Mouse (Mus musculus) stomach, embryonic 14.5 days (tissue): ENCODE data around the gene Ube3c. TPM values are rescaled to one million over a fixed set of nuclear protein-coding genes. Genes with fewer than 3 reads are reported as not detected.

Experiments used
- ATAC-seq: fragments of 200-750 bp; cut with Nextera tagmentation; 2 replicates; pipeline ENCODE4 v1.8.0; 2017; ENCODE audit warnings: low read depth, moderate TSS enrichment; ENCODE audit not compliant: insufficient number of reproducible peaks, insufficient read depth, low FRiP score
- H3K27ac ChIP-seq: fragments of 300-500 bp; sonication (generic); 2 replicates; pipeline ENCODE4 v1.5.1; 2014; ENCODE audit warnings: mild to moderate bottlenecking, low read length, moderate library complexity, mixed read lengths
- H3K27me3 ChIP-seq: fragments of 300-500 bp; sonication (generic); 2 replicates; pipeline ENCODE4 v1.6.1; 2014; ENCODE audit warnings: low read length, control low read depth, mixed read lengths; ENCODE audit not compliant: control insufficient read depth, insufficient read depth
- H3K36me3 ChIP-seq: fragments of 300-500 bp; sonication (generic); 2 replicates; pipeline ENCODE4 v1.6.1; 2014; ENCODE audit warnings: mild to moderate bottlenecking, control low read depth, low read length, moderate library complexity, mixed read lengths; ENCODE audit not compliant: control insufficient read depth, insufficient read depth
- H3K4me1 ChIP-seq: fragments of 300-500 bp; sonication (generic); 2 replicates; pipeline ENCODE4 v1.6.1; 2014; ENCODE audit warnings: low read length, control low read depth, mixed read lengths; ENCODE audit not compliant: control insufficient read depth, insufficient read depth
- H3K4me2 ChIP-seq: fragments of 300-500 bp; sonication (generic); replicated peaks from 2 replicates; pipeline ENCODE4 v1.6.1; 2014; ENCODE audit warnings: low read depth, low read length, control low read depth
- H3K4me3 ChIP-seq: fragments of 300-500 bp; sonication (generic); 2 replicates; pipeline ENCODE4 v1.5.1; 2014; ENCODE audit warnings: low read depth, low read length, control low read depth
- H3K9ac ChIP-seq: fragments of 300-500 bp; sonication (generic); replicated peaks from 2 replicates; pipeline ENCODE4 v1.6.1; 2014; ENCODE audit warnings: low read depth, mild to moderate bottlenecking, control low read depth, low read length, moderate library complexity, mixed read lengths
- H3K9me3 ChIP-seq: fragments of 300-500 bp; sonication (generic); 2 replicates; pipeline ENCODE4 v1.6.1; 2016; ENCODE audit warnings: low read depth, low read length, control low read depth; ENCODE audit not compliant: control insufficient read depth
- WGBS: fragments of 180-500 bp; shearing (Covaris S2); extraction: QIAGEN DNeasy Blood & Tissue Kit; methylation state at CpG from one replicate; pipeline ENCODE4 v1.1.7; 2014; 5-methylcytosine and 5-hydroxymethylcytosine counted together
- polyA plus RNA-seq: library from polyadenylated mRNA; unstranded; fragments of >200 nt; fragmentation: Nextera tagmentation; extraction: Ambion mirVana; gene quantifications from 2 replicates; pipeline ENCODE4 v1.2.1, GENCODE M21; 2014

The Ube3c gene
- polyA plus RNA-seq, 1 experiment from 2014 or later, result 22.4 TPM

DNA sequence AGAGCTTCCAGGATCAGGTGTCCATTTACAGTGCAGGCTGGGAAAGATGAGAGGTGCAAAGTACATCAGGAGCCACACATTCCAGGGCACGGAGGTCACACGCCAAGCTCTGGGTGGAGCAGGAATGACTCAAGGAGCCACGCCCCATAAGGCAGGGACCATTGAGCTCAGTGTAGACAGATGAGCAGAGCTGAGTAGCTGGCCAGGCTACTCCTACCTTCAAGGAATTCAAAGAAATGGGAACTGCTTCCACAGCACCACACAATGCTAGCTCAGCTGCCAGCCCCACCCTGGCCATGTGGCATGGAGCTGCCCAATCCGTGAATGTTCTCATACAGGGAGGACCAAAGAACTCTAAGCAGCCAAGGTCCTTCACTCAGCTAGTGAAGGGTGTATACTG is 129.5 kb downstream of the Ube3c start:
- peak; percentile 57 for ATAC-seq
- H3K4me1 ChIP-seq, result no peaks in the 10 kb centered on the region
- H3K9me3 ChIP-seq, result no peaks in the 10 kb centered on the region
- H3K27ac ChIP-seq, result no peak overlapping the region
- H3K36me3 ChIP-seq, result no peaks in the 10 kb centered on the region
- H3K4me3 ChIP-seq, result no peak overlapping the region
- no peak overlapping the region for H3K4me2 ChIP-seq
- no peaks in the 10 kb centered on the region for H3K27me3 ChIP-seq
- WGBS, result 73% methylated on average over 4 of the region's 4 CpGs
- H3K9ac ChIP-seq, result no peak overlapping the region

DNA sequence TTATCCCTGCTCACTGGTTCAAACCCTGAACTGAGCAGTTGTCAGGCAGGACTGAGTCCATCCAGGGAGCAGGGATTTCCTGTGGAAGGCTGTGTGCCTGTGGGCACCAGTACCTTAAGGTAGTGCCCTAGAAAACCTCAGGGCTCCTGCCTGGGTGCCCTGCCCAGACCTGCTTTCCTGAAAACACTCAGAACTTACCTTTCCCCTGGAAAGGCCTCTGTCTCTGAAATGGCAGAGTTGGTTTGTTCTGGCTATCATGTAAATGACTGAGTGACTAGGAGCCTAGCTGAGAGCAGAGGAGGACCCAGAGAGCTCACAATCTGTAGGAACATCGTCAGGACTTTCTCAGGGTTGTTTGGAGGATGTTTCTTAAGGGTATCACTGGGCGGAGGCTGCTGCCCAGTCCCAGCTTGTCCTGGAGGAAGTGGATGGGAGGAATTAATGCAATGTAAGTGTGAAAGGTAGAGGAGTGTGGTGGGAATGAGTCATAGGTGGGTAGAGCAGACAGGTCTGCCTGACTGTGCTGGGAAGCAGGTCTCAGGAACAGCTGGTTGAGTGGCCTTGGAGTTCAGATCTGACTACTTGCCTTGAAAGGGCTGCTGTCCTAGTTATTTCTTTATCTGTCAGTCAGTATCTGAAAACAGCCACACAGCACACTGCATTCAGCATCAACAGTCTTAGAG is 130.6 kb downstream of the Ube3c start:
- no peaks in the 10 kb centered on the region for H3K36me3 ChIP-seq
- no peak for ATAC-seq
- no peak overlapping the region for H3K4me2 ChIP-seq
- no peaks in the 10 kb centered on the region for H3K4me1 ChIP-seq
- H3K27ac ChIP-seq, result no peak overlapping the region
- no peaks in the 10 kb centered on the region for H3K27me3 ChIP-seq
- H3K9ac ChIP-seq, result no peak overlapping the region
- 67% methylated on average over 2 of the region's 2 CpGs for WGBS
- H3K4me3 ChIP-seq, result no peak overlapping the region
- H3K9me3 ChIP-seq, result no peaks in the 10 kb centered on the region

DNA sequence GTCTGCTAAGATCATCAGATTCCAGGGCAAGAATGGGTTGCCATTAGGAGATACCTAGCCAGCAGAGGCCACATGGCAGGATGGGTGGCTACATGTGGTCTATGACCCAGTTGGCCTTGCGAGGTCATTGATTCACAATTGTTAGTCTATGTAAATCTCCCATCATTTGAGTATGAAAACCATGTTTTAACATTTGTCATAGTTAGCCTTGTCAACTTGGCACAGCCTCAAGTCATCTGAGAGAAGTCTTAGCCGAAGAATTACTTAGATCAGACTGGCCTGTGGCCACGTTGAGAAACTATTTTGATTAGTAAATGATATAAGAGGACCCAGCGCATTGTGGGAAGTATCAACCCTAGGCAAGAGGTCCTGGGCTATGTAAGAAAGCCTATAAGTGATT is 138.2 kb downstream of the Ube3c start:
- 78% methylated on average over 4 of the region's 4 CpGs for WGBS
- H3K36me3 ChIP-seq, result no peaks in the 10 kb centered on the region
- no peak overlapping the region for H3K4me2 ChIP-seq
- H3K9me3 ChIP-seq, result no peaks in the 10 kb centered on the region
- no peak overlapping the region for H3K4me3 ChIP-seq
- H3K27me3 ChIP-seq, result no peaks in the 10 kb centered on the region
- no peak overlapping the region for H3K9ac ChIP-seq
- ATAC-seq, result no peak
- no peaks in the 10 kb centered on the region for H3K4me1 ChIP-seq
- no peak overlapping the region for H3K27ac ChIP-seq

DNA sequence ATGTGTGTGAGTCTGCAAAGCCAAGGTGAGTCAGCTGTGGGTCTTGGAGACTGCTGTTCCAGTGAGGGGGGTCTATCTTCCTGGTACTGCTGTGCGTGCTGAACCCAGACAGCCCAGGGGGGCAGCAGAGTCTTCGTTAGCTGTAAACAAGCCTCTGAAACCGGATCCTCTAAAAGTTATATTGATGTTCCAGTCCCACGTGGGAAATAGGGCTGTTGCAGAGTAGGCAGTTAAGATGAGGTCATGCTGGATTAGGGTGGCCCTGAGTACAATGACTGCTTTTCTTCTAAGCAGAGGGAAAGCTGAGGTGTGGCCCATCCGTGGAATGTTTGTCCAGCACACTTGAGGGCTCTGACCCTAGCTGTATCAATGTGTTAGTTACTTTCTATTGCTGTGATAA is 139.2 kb downstream of the Ube3c start:
- no peak overlapping the region for H3K4me3 ChIP-seq
- H3K27ac ChIP-seq, result no peak overlapping the region
- H3K9ac ChIP-seq, result no peak overlapping the region
- peak; percentile 92 for ATAC-seq
- H3K27me3 ChIP-seq, result no peaks in the 10 kb centered on the region
- H3K4me2 ChIP-seq, result no peak overlapping the region
- no peaks in the 10 kb centered on the region for H3K4me1 ChIP-seq
- no peaks in the 10 kb centered on the region for H3K9me3 ChIP-seq
- no peaks in the 10 kb centered on the region for H3K36me3 ChIP-seq
- 6% methylated on average over 5 of the region's 5 CpGs for WGBS

DNA sequence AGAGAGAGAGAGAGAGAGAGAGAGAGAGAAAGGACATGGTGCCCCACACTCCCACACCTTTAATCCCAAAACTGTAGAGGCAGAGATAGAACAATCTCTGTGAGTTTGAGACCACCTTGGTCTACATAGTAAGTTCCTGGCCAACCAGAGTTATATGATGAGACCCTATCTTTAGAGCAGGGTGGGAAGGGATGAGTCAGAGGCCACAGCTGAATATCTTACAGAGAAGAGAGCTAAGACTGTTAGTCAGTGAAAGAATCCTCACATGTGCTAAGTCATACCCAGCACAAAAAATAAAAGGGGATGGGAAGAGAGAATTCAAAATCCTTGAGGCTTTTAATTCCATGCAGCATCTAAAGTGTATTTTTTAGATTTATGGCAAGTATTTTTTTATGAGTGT is 142.6 kb downstream of the Ube3c start:
- no peak overlapping the region for H3K9ac ChIP-seq
- no peak overlapping the region for H3K4me3 ChIP-seq
- ATAC-seq, result no peak
- H3K36me3 ChIP-seq, result no peaks in the 10 kb centered on the region
- H3K27me3 ChIP-seq, result no peaks in the 10 kb centered on the region
- no peaks in the 10 kb centered on the region for H3K9me3 ChIP-seq
- no peak overlapping the region for H3K27ac ChIP-seq
- no peaks in the 10 kb centered on the region for H3K4me1 ChIP-seq
- H3K4me2 ChIP-seq, result no peak overlapping the region

DNA sequence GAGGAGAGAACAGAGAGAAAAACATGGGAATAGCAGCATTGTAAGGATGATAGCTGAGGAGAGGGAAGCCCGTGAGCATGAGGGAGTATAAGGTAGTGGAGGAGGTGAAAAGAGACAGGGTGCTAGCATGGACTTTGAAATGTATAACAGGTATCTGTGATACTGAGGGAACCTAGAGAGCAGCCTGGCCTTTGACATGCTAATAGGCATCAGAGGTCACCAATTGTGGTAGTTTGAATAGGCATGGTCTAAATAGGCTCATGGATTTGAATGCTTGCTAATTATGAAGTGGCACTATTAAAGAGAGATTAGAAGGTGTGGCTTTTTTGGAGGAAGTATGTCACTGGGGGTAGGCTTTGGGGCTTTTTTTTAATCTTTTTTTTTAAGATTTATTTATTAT is 143.9 kb downstream of the Ube3c start:
- 55% methylated on average over 1 of the region's 1 CpGs for WGBS
- Histone ChIP-seq H3K4me3 (no peak overlapping the region), H3K27ac (no peak overlapping the region), H3K4me1 (no peaks in the 10 kb centered on the region), H3K9me3 (no peaks in the 10 kb centered on the region), H3K9ac (no peak overlapping the region), H3K36me3 (no peaks in the 10 kb centered on the region), H3K27me3 (no peaks in the 10 kb centered on the region), H3K4me2 (no peak overlapping the region)
- no peak for ATAC-seq

DNA sequence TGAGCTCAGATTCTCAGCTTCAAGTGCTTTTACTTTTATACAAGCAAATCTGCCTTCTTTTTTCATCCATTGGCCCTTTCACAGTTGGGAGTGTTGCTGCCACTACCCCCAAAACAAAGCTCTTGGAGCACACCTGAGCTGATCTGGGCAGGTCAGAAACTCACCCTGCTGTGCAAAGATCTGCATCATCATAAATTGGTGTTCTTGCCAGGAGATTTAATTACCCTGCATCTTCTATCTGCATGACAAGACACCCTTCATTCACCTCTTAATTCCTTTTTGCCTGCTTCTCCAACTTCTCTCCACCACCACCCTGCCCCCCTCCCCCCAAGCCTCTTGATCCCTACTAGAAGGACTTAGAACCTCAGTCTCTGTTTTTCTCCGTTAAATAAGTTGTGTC is 152.1 kb downstream of the Ube3c start:
- no peaks in the 10 kb centered on the region for H3K9me3 ChIP-seq
- no peaks in the 10 kb centered on the region for H3K4me1 ChIP-seq
- 23% methylated on average over 1 of the region's 1 CpGs for WGBS
- no peak overlapping the region for H3K9ac ChIP-seq
- no peaks in the 10 kb centered on the region for H3K27me3 ChIP-seq
- no peak overlapping the region for H3K4me3 ChIP-seq
- ATAC-seq, result no peak
- no peaks in the 10 kb centered on the region for H3K36me3 ChIP-seq
- H3K27ac ChIP-seq, result no peak overlapping the region
- no peak overlapping the region for H3K4me2 ChIP-seq

DNA sequence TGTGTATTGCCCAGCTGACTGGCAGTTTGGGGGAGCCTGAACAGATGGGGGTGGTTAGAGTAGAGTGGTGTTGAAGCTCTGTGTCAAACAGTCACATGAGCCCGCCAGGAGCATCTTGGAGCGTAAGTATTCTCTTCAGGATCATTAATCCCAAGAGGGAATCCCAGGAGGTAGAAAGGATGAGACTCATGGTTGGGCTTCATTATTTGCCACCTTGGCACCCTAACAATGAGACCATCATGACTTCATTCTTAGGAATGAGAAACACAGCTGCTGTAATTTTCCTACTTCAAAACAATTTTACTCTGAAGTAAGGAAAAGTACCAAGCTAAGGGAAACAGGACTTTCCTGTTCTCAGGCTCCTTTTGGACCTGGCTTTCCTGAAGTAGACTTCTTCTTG is 156.3 kb downstream of the Ube3c start:
- Histone ChIP-seq H3K27ac (no peak overlapping the region), H3K4me1 (no peaks in the 10 kb centered on the region), H3K27me3 (no peaks in the 10 kb centered on the region), H3K4me3 (no peak overlapping the region), H3K9ac (no peak overlapping the region), H3K36me3 (no peaks in the 10 kb centered on the region), H3K9me3 (no peaks in the 10 kb centered on the region), H3K4me2 (no peak overlapping the region)
- WGBS, result 86% methylated on average over 2 of the region's 2 CpGs
- no peak for ATAC-seq
